Mouse (Mus musculus): ENCODE results near the gene Lamtor2. TPM values are rescaled to one million over a fixed set of nuclear protein-coding genes. Genes with fewer than 3 reads are reported as not detected.

Lamtor2 gene
- polyA plus RNA-seq, 1 experiment from 2014 or later = 188 TPM

GRCm38 (mm10) chr3:88514231-88515094 is 38.4 kb downstream of the Lamtor2 start:
- no peak for ATAC-seq (ENCODE audit: insufficient read depth, low FRiP score)
- 70% methylated on average over 10 of the region's 10 CpGs for WGBS
- no peak overlapping the region for H3K9ac ChIP-seq (ENCODE audit: low read length)

GRCm38 (mm10) chr3:88513546-88514115 is 39.2 kb downstream of the Lamtor2 start:
- no peaks in the 10 kb centered on the region for H3K27me3 ChIP-seq (ENCODE audit: control insufficient read depth, insufficient read depth, low read length)
- H3K9ac ChIP-seq (ENCODE audit: low read length) = peak overlapping the region; percentile 36; the same call in 1 of the 2 replicates
- no peak for ATAC-seq (ENCODE audit: insufficient read depth, low FRiP score)
- H3K27ac ChIP-seq (ENCODE audit: low read length) = peak overlapping the region; percentile 28
- H3K4me3 ChIP-seq (replicated peaks; ENCODE audit: low read length) = no peak overlapping the region
- no peaks in the 10 kb centered on the region for H3K9me3 ChIP-seq (replicated peaks; ENCODE audit: control insufficient read depth, low read length)
- 71% methylated on average over 7 of the region's 7 CpGs for WGBS
- no peaks in the 10 kb centered on the region for H3K36me3 ChIP-seq (ENCODE audit: control insufficient read depth, insufficient read depth, low read length)
- H3K4me1 ChIP-seq (ENCODE audit: control insufficient read depth, insufficient read depth, low read length) = peaks cover 46% of the 10 kb centered on the region
- H3K4me2 ChIP-seq (ENCODE audit: low read depth, low read length) = no peak overlapping the region

More at GRCm38 (mm10) chr3:88514231-88515094, 38.4 kb downstream of the Lamtor2 start:
- Histone ChIP-seq H3K4me3 (replicated peaks; ENCODE audit: low read length) (no peak overlapping the region), H3K27me3 (ENCODE audit: control insufficient read depth, insufficient read depth, low read length) (no peaks in the 10 kb centered on the region), H3K4me2 (ENCODE audit: low read depth, low read length) (no peak overlapping the region), H3K36me3 (ENCODE audit: control insufficient read depth, insufficient read depth, low read length) (no peaks in the 10 kb centered on the region), H3K27ac (ENCODE audit: low read length) (peak overlapping the region; percentile 28; the same call in 1 of the 2 replicates), H3K4me1 (ENCODE audit: control insufficient read depth, insufficient read depth, low read length) (peaks cover 42% of the 10 kb centered on the region), H3K9me3 (replicated peaks; ENCODE audit: control insufficient read depth, low read length) (no peaks in the 10 kb centered on the region)

DNA sequence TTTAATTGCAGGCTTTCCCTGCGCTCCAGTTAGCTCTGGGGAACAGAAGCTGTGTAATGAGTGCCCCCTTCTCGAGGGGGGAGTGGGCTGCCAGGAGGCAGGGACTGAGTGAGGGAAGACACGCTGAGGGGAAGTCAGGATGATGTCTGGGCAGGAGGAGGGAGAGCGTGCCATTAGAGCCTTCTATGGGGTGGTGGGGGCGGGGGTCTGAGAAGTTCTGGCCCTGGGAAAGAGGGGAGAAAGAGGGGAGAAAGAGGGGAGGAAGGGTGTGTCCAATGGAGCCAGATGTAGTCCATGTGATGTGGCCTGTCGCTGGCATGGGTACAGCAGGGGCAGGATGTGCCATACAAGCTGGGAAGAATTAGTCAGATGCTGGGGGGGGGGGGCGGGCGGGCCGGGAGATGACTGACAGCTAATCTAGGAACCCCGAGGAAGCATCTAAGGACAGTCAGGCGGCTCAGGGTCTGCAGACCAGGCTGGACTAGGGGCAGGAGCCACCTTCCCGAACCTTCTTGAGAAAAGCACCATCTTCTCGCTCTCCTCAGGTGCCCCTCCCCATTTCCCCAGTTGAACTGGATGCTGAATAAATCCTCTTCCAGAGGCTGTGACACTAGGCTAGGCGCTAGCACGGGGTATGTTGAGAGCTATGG is 39.9 kb downstream of the Lamtor2 start:
- Histone ChIP-seq H3K9me3 (replicated peaks; ENCODE audit: control insufficient read depth, low read length) (no peaks in the 10 kb centered on the region), H3K4me1 (ENCODE audit: control insufficient read depth, insufficient read depth, low read length) (peaks cover 46% of the 10 kb centered on the region), H3K27ac (ENCODE audit: low read length) (peak overlapping the region; percentile 73), H3K9ac (ENCODE audit: low read length) (peak overlapping the region; percentile 38; the same call in 1 of the 2 replicates), H3K4me2 (ENCODE audit: low read depth, low read length) (no peak overlapping the region; the same call in 1 of the 2 replicates), H3K4me3 (replicated peaks; ENCODE audit: low read length) (no peak overlapping the region), H3K36me3 (ENCODE audit: control insufficient read depth, insufficient read depth, low read length) (no peaks in the 10 kb centered on the region), H3K27me3 (ENCODE audit: control insufficient read depth, insufficient read depth, low read length) (no peaks in the 10 kb centered on the region)
- ATAC-seq (ENCODE audit: insufficient read depth, low FRiP score) = no peak
- 42% methylated on average over 12 of the region's 15 CpGs for WGBS

DNA sequence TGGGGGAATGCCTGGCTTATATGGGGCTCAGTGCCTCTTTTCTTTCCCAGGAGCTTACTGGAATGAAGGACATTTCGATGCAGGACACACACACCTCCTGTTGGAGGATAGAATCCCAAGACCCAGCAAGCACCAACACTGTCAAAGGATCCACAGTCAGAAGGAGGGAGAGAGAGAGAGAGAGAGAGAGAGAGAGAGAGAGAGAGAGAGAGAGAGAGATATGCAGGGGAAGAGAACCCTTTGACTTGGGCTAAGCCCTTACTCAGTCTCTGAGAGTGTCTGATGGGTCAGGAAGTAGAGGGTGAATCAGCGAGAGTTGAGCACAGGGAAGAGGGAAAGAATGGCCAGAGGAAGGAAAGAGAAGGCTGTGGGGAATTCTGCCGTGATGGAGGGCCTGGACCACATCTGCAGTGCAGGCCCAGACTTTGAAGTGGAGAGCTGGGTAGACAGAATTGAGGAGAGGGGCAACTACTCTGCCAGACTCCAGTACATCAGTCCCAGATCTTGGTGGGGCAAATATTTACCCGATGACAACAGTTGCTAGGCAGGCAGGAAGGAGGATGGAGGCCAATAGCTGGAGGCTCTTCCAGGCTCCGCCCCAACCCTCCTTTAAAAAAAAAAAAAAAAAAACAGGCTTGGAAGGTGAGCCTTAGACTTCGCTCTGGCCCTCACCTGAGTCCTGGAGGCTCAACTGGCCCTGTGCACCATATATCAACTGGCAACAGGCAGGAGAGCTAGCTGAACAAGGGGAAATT is 40.6 kb downstream of the Lamtor2 start:
- Histone ChIP-seq H3K4me3 (replicated peaks; ENCODE audit: low read length) (no peak overlapping the region), H3K36me3 (ENCODE audit: control insufficient read depth, insufficient read depth, low read length) (no peaks in the 10 kb centered on the region), H3K27ac (ENCODE audit: low read length) (peak overlapping the region; percentile 73), H3K4me1 (ENCODE audit: control insufficient read depth, insufficient read depth, low read length) (peaks cover 46% of the 10 kb centered on the region), H3K9ac (ENCODE audit: low read length) (peak overlapping the region; percentile 38; the same call in 1 of the 2 replicates), H3K27me3 (ENCODE audit: control insufficient read depth, insufficient read depth, low read length) (no peaks in the 10 kb centered on the region), H3K9me3 (replicated peaks; ENCODE audit: control insufficient read depth, low read length) (no peaks in the 10 kb centered on the region), H3K4me2 (ENCODE audit: low read depth, low read length) (no peak overlapping the region; the same call in 1 of the 2 replicates)
- no peak for ATAC-seq (ENCODE audit: insufficient read depth, low FRiP score)
- WGBS = 39% methylated on average over 6 of the region's 6 CpGs

GRCm38 (mm10) chr3:88511559-88511958 is 41.3 kb downstream of the Lamtor2 start:
- no peak overlapping the region; the same call in 1 of the 2 replicates for H3K9ac ChIP-seq (ENCODE audit: low read length)
- WGBS = 43% methylated on average over 4 of the region's 4 CpGs
- H3K27me3 ChIP-seq (ENCODE audit: control insufficient read depth, insufficient read depth, low read length) = no peaks in the 10 kb centered on the region
- no peak overlapping the region for H3K4me2 ChIP-seq (ENCODE audit: low read depth, low read length)
- peak overlapping the region; percentile 73; the same call in 1 of the 2 replicates for H3K27ac ChIP-seq (ENCODE audit: low read length)
- no peak for ATAC-seq (ENCODE audit: insufficient read depth, low FRiP score)
- H3K36me3 ChIP-seq (ENCODE audit: control insufficient read depth, insufficient read depth, low read length) = no peaks in the 10 kb centered on the region
- no peaks in the 10 kb centered on the region for H3K9me3 ChIP-seq (replicated peaks; ENCODE audit: control insufficient read depth, low read length)
- H3K4me1 ChIP-seq (ENCODE audit: control insufficient read depth, insufficient read depth, low read length) = peaks cover 46% of the 10 kb centered on the region
- no peak overlapping the region for H3K4me3 ChIP-seq (replicated peaks; ENCODE audit: low read length)

GRCm38 (mm10) chr3:88510421-88511289 is 42.2 kb downstream of the Lamtor2 start:
- ATAC-seq (ENCODE audit: insufficient read depth, low FRiP score) = no peak
- H3K4me3 ChIP-seq (replicated peaks; ENCODE audit: low read length) = peak overlapping the region; percentile 51
- H3K4me1 ChIP-seq (ENCODE audit: control insufficient read depth, insufficient read depth, low read length) = peaks cover 46% of the 10 kb centered on the region
- H3K36me3 ChIP-seq (ENCODE audit: control insufficient read depth, insufficient read depth, low read length) = no peaks in the 10 kb centered on the region
- H3K27me3 ChIP-seq (ENCODE audit: control insufficient read depth, insufficient read depth, low read length) = no peaks in the 10 kb centered on the region
- H3K9me3 ChIP-seq (replicated peaks; ENCODE audit: control insufficient read depth, low read length) = no peaks in the 10 kb centered on the region
- H3K4me2 ChIP-seq (ENCODE audit: low read depth, low read length) = peak overlapping the region; percentile 62
- WGBS = 44% methylated on average over 13 of the region's 13 CpGs
- H3K9ac ChIP-seq (ENCODE audit: low read length) = peak overlapping the region; percentile 78
- H3K27ac ChIP-seq (ENCODE audit: low read length) = peak overlapping the region; percentile 95

DNA sequence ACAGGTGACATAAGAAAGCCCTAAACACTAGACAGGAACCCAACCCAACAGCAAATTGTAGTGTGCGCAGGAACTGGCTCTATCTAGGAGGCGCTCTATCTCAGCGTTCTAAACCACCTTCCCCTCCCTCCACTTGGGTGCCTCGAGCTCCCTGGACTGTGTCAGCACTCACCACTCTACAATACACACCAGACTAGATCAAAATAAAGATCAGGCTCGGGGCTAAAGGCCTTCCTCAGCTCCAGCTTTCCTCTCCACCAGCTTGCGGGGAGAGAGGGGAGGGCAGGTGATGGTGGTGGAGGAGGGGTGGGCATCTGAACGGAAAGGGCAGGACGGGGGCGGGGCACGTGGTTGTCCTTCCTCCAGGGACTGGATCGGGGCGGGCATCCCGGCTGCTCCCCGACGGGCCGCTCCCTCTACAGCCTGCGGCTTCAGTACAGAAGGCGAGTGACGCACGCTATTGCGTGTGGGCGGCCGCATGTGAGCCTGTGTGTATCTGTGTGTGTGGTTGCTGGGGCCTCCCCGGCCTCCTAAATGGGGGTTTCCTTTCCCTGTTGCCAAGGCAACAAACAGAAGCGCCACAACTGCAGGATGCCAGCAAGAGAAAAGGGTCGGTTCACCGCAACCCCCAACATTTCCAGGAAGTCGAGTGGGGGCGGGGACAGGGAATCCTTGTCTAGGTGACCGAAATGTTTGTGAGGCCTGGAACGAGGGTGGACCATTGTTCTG is 43.0 kb downstream of the Lamtor2 start, which contains the start of gene Lmna:
TSS of gene Lmna (minus strand) at position 265 of the 729 bp plus-strand sequence.
- peak; percentile 96 for ATAC-seq (ENCODE audit: insufficient read depth, low FRiP score)
- Histone ChIP-seq H3K27me3 (ENCODE audit: control insufficient read depth, insufficient read depth, low read length) (no peaks in the 10 kb centered on the region), H3K9ac (ENCODE audit: low read length) (peak within 1 kb of the TSS; percentile 78), H3K4me3 (replicated peaks; ENCODE audit: low read length) (peak within 1 kb of the TSS; percentile 51), H3K27ac (ENCODE audit: low read length) (peak within 1 kb of the TSS; percentile 95), H3K4me2 (ENCODE audit: low read depth, low read length) (peak within 1 kb of the TSS; percentile 62), H3K36me3 (ENCODE audit: control insufficient read depth, insufficient read depth, low read length) (no peaks in the 10 kb centered on the region), H3K4me1 (ENCODE audit: control insufficient read depth, insufficient read depth, low read length) (peaks cover 48% of the 10 kb centered on the region), H3K9me3 (replicated peaks; ENCODE audit: control insufficient read depth, low read length) (no peaks in the 10 kb centered on the region)
- 1% methylated on average over 31 of the region's 31 CpGs for WGBS

All from stomach, embryonic 16.5 days (tissue).